Mouse (Mus musculus): ENCODE measurements around the gene Gna14. TPM values are rescaled to one million over a fixed set of nuclear protein-coding genes. Genes with fewer than 3 reads are reported as not detected.

Gene Gna14
- polyA plus RNA-seq, 1 experiment from 2014 or later, result 1.4 TPM

DNA sequence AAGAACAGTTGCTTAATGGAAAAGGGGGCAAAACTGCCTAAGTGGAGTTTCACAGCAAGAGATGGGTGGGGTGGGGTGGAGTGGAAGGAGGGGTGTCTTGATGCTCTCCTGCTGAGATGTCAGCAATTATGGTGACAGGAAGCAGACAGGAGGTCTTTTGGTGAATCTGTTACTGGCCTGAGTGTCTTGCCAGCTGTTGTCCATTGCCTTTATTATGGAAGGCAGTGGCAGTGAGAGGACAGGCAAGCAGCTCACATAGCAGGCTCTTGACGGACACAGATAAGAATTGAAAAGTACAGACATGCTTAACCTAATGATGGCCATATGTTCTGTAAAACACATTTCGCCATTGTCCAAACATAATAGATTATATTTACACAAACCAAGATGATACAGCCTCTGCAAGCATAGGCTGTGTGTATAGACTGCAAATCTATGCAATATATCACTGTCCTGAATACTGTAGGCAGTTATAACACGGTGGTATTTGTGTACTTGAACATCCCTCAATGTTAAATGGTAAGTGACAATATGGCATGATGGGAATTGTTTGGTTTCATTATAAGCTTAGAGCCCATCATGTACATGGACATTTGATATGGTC, 92.8 kb downstream of the Gna14 start:
- Histone ChIP-seq H3K27me3 (replicated peaks; ENCODE audit: low read depth, poor library complexity, severe bottlenecking) (no peaks in the 10 kb centered on the region), H3K4me1 (peaks cover 11% of the 10 kb centered on the region), H3K36me3 (replicated peaks) (no peaks in the 10 kb centered on the region), H3K4me3 (no peak overlapping the region), H3K27ac (replicated peaks) (no peak overlapping the region), H3K9me3 (no peaks in the 10 kb centered on the region)
- DNase-seq (ENCODE audit: low spot score), result no peak
- 78% methylated on average over 3 of the region's 3 CpGs for WGBS

DNA sequence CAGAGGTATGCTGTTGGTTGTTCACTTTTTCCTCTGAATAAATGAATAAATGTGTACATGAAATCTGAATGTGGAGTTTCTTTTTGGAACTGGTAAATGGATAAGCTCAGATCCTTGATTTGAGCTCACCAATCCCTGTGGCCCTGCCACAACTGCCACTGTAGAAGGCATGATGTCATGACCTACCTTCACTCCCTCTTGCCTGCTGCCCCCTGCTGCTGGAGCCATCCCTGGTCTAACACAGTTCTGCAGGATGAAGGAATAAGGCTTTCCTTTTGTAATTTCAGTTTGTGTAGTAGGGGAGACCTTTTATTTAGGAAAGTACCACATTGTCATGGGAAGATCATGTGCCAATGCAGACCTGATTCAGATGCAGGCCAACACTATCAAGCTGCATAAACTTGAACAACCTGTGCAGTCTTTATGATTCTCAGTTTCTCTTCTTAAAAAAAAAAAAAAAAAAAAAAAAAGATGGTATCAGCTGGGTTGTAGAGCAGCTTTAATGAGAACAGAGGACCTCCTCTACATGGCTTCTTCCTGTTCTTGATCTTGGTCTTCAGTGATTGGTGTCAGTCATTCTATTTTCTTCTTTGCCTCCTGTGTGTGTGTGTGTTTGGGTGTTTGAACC, 93.8 kb downstream of the Gna14 start:
- DNase-seq (ENCODE audit: low spot score), result peak; percentile 39
- H3K27ac ChIP-seq (replicated peaks), result no peak overlapping the region
- H3K27me3 ChIP-seq (replicated peaks; ENCODE audit: low read depth, poor library complexity, severe bottlenecking), result no peaks in the 10 kb centered on the region
- no peak overlapping the region for H3K4me3 ChIP-seq
- no peaks in the 10 kb centered on the region for H3K36me3 ChIP-seq (replicated peaks)
- H3K9me3 ChIP-seq, result no peaks in the 10 kb centered on the region
- peaks cover 11% of the 10 kb centered on the region for H3K4me1 ChIP-seq

DNA sequence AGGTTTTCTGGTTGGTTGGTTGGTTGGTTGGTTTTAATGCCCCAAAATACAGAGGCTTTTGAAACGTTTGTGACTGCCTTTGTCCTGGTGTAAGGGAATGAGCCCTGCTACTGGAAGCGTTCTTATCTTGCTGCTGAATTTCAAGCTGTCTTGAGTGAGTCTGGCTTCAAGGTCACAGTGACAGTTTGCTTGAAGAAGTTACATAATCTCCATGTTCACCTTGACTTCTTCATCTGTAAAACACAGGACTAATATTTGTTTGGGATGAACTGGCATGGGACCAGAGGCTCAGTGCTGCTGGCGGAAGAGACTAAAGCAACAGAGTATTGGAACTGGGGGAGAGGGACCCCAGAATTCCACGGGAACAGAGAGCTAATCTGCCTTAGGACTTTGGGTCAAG, 94.4 kb downstream of the Gna14 start:
- H3K27ac ChIP-seq (replicated peaks), result no peak overlapping the region
- no peak overlapping the region for H3K4me3 ChIP-seq
- no peaks in the 10 kb centered on the region for H3K36me3 ChIP-seq (replicated peaks)
- no peaks in the 10 kb centered on the region for H3K27me3 ChIP-seq (replicated peaks; ENCODE audit: low read depth, poor library complexity, severe bottlenecking)
- no peaks in the 10 kb centered on the region for H3K9me3 ChIP-seq
- peaks cover 14% of the 10 kb centered on the region for H3K4me1 ChIP-seq
- 87% methylated on average over 4 of the region's 4 CpGs for WGBS
- DNase-seq (ENCODE audit: low spot score), result no peak

DNA sequence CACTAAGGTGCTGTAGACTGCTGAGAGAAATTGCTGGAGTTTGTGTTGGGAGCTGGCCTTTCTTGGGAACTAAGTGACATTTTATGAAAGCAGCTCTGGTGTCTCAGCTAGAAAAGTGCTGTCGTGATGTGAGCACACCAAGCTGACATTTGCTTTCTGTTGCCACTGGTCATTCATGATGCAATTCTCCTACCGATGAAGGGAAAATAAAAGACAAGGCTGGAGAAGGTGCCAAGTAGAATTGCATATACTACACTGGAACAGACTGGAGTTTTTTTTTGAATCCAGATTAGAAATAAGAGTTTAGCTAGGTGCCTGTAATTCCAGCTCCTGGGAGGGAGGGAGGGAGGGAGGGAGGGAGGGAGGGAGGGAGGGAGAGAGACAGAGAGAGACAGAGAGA, 98.7 kb downstream of the Gna14 start:
- Histone ChIP-seq H3K27ac (replicated peaks) (no peak overlapping the region), H3K9me3 (no peaks in the 10 kb centered on the region), H3K36me3 (replicated peaks) (no peaks in the 10 kb centered on the region), H3K27me3 (replicated peaks; ENCODE audit: low read depth, poor library complexity, severe bottlenecking) (no peaks in the 10 kb centered on the region), H3K4me3 (no peak overlapping the region), H3K4me1 (peaks cover 10% of the 10 kb centered on the region; the same call in 1 of the 2 replicates)
- no peak for DNase-seq (ENCODE audit: low spot score)
- WGBS, result 89% methylated on average over 2 of the region's 2 CpGs

DNA sequence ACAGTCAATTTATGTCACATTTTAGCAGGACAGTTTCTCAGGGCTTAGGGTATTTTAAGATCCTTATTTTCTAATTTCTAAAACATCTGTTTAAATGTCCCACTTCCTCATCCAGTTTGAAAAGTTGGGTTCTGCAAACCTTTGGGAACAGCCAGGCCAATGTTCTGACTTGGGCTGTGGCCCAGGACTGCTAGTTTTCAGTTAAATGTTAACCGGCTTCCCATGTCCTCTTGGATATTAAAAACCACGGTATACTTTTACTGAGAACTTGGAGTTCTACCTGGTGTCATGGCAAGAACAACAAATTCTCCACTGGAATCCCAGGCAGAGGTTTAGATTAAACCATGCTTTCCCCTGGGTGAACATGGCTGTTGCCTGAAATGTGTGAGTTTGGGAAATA, 102.9 kb downstream of the Gna14 start:
- Histone ChIP-seq H3K27me3 (replicated peaks; ENCODE audit: low read depth, poor library complexity, severe bottlenecking) (no peaks in the 10 kb centered on the region), H3K36me3 (replicated peaks) (no peaks in the 10 kb centered on the region), H3K27ac (replicated peaks) (no peak overlapping the region), H3K4me1 (peaks cover 10% of the 10 kb centered on the region; the same call in 1 of the 2 replicates), H3K9me3 (no peaks in the 10 kb centered on the region), H3K4me3 (no peak overlapping the region)
- 91% methylated on average over 2 of the region's 2 CpGs for WGBS
- no peak for DNase-seq (ENCODE audit: low spot score)

DNA sequence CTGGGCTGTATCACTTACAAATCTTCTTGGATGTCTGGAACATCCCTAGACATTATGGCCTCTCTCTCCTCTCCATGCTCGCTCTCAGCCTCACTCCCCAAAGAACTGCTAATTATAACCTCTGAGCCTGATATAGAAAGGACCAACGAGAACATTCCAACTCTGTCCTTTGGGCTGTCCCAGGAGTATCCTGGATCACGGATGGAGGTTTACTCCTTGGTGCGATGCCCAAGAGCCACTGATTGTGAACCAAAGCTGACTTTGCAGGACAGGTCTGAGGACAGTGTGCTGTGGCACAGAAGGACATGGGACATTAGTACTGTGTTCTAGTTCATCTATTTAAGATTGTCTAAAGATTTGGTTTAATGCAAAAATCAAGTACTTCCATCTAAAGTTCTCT, 108.1 kb downstream of the Gna14 start:
- no peak for DNase-seq (ENCODE audit: low spot score)
- 85% methylated on average over 4 of the region's 4 CpGs for WGBS
- Histone ChIP-seq H3K36me3 (replicated peaks) (no peaks in the 10 kb centered on the region), H3K27me3 (replicated peaks; ENCODE audit: low read depth, poor library complexity, severe bottlenecking) (no peaks in the 10 kb centered on the region), H3K4me1 (no peaks in the 10 kb centered on the region), H3K4me3 (no peak overlapping the region), H3K9me3 (no peaks in the 10 kb centered on the region), H3K27ac (replicated peaks) (no peak overlapping the region)

DNA sequence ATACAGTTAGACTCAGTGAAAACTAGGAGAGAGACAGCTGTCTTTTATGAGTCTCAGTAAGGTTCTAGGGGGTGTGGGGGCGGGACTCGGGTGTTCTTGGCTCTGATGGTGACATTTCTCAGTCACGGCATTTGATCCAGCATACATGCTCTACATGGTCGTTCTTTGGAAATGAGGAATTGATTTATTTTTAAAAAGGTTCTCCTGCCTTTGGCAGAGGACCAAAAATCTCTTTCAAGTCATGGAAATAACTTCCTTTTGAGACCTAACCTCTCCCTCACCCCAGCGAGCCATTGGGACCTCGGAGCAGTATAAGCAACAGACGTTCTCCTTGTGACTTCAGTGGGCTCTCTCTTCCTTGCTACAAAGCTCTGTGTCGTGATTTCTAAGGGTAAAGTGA, 121.4 kb downstream of the Gna14 start:
- no peak overlapping the region for H3K27ac ChIP-seq (replicated peaks)
- no peaks in the 10 kb centered on the region for H3K4me1 ChIP-seq
- WGBS, result 79% methylated on average over 8 of the region's 8 CpGs
- DNase-seq (ENCODE audit: low spot score), result no peak
- H3K36me3 ChIP-seq (replicated peaks), result no peaks in the 10 kb centered on the region
- no peaks in the 10 kb centered on the region for H3K27me3 ChIP-seq (replicated peaks; ENCODE audit: low read depth, poor library complexity, severe bottlenecking)
- no peaks in the 10 kb centered on the region for H3K9me3 ChIP-seq
- H3K4me3 ChIP-seq, result no peak overlapping the region

DNA sequence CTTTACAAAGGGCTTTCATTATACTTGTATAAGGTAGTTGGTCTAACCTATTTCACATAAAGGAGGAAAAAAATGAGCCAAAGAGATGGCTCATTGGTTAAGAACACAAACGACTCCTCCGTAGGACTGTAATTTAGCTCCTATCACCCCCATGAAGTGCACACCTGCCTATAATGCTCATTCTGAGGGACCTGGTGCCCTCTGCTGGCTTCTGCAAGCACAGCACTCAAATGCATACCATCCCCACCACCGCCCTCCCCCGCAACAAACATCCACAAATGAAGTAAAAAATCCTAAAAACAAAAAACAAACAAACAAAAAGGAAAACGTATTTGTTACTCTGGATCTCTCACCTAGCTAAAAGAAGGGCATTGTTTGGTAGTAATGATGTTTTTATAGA, 122.4 kb downstream of the Gna14 start:
- no peak overlapping the region for H3K4me3 ChIP-seq
- H3K36me3 ChIP-seq (replicated peaks), result no peaks in the 10 kb centered on the region
- H3K27me3 ChIP-seq (replicated peaks; ENCODE audit: low read depth, poor library complexity, severe bottlenecking), result no peaks in the 10 kb centered on the region
- no peaks in the 10 kb centered on the region for H3K4me1 ChIP-seq
- peak; percentile 27 for DNase-seq (ENCODE audit: low spot score)
- H3K9me3 ChIP-seq, result no peaks in the 10 kb centered on the region
- WGBS, result 73% methylated on average over 5 of the region's 5 CpGs
- H3K27ac ChIP-seq (replicated peaks), result no peak overlapping the region

DNA sequence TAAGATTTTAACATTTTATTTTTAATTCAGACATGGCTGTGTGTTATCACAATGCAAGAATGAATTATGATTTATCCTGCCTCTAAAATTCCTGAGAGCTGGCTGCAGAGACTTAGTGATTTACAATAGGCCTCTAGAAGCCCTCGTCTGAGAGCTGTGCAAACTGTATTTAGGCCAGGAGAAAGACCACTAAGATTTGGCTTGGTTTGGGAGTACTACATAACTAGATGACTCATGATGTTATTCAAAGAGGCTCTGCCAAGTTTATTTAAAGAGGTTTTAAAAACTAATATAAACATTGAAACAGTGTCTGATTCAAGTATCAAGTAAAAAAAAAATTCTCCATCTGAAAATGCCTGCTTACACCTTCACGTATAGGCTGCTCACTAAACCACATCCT, 123.0 kb downstream of the Gna14 start:
- WGBS, result 83% methylated on average over 2 of the region's 2 CpGs
- no peak overlapping the region for H3K27ac ChIP-seq (replicated peaks)

DNA sequence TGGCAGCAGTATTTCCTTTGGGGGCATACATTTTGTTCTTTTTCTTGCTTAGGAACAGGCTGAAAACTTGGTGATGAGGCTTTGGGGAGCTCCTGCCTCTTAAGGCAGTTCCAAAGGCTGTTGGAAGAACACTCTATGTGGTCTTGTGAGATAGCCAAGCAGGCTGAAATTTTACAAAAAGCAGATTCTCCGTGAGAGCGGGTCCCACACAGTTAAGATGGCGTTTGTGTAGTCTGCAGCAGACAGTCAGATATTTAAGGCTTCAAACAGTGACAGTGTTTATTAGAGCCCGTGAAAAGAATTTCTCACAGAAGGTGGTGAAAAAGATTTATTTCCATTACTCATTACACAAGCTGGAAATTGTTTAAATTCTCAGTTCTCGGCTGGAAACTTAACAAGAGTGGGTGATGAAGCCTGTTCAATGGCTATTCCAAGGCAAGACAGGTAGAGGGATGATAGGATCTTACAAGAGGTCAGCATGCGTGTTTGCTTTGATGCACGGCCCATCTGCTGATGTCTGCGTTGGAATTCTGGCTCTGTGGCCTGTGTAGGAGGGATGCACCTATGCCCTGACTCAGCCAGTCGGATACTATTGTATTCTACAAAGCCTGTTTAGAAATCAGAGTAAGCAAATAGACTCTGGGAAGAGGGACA, 123.8 kb downstream of the Gna14 start:
- no peaks in the 10 kb centered on the region for H3K9me3 ChIP-seq
- H3K27ac ChIP-seq (replicated peaks), result no peak overlapping the region
- no peaks in the 10 kb centered on the region for H3K27me3 ChIP-seq (replicated peaks; ENCODE audit: low read depth, poor library complexity, severe bottlenecking)
- H3K4me1 ChIP-seq, result no peaks in the 10 kb centered on the region
- 86% methylated on average over 9 of the region's 9 CpGs for WGBS
- no peak overlapping the region for H3K4me3 ChIP-seq
- H3K36me3 ChIP-seq (replicated peaks), result no peaks in the 10 kb centered on the region
- no peak for DNase-seq (ENCODE audit: low spot score)

More for the DNA sequence above, 123.0 kb downstream of the Gna14 start:
- Histone ChIP-seq H3K4me1 (no peaks in the 10 kb centered on the region), H3K36me3 (replicated peaks) (no peaks in the 10 kb centered on the region), H3K4me3 (no peak overlapping the region), H3K27me3 (replicated peaks; ENCODE audit: low read depth, poor library complexity, severe bottlenecking) (no peaks in the 10 kb centered on the region), H3K9me3 (no peaks in the 10 kb centered on the region)
- DNase-seq (ENCODE audit: low spot score), result no peak

DNA sequence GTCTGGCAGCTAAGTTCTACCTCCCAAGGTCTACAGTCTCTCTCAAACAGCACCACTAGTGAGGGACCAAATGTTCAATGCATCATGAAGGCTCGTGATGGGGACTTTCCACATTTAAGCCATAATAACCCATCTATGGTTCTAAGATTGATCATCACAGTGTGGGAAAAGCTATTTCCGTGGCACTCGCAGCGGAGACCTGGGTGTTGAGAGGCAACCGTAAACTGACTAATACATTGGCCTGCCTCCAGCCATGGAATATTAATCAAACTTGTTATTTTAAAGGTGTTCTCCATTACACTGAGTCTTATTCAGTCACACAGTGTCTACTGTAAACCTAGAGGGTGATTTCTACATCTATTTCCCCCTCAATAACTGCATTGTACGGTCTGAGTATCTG, 127.1 kb downstream of the Gna14 start:
- WGBS, result 91% methylated on average over 6 of the region's 6 CpGs
- no peak for DNase-seq (ENCODE audit: low spot score)
- H3K27me3 ChIP-seq (replicated peaks; ENCODE audit: low read depth, poor library complexity, severe bottlenecking), result no peaks in the 10 kb centered on the region
- H3K4me3 ChIP-seq, result no peak overlapping the region
- no peaks in the 10 kb centered on the region for H3K9me3 ChIP-seq
- no peaks in the 10 kb centered on the region for H3K4me1 ChIP-seq
- no peak overlapping the region for H3K27ac ChIP-seq (replicated peaks)
- H3K36me3 ChIP-seq (replicated peaks), result no peaks in the 10 kb centered on the region

DNA sequence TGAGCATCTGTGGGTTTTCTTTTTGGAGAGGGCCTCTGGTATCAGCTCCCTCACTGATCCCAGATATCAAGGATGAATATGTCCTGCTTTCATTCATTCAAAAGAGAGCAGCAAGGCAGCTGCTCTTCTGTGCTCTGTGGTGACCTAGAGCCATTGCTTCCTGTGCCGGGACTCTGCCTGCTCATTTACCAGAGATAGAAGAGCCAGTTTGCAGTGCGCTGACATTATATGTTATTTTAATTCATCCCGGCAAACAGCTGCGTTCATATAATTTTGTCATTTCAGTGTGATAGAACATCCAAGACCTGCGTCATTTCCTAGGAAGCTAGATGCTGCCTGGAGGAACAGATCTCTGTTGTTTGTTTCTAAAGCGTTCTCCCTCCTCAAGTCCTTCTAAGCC, 141.2 kb downstream of the Gna14 start:
- H3K27me3 ChIP-seq (replicated peaks; ENCODE audit: low read depth, poor library complexity, severe bottlenecking), result no peaks in the 10 kb centered on the region
- no peak for DNase-seq (ENCODE audit: low spot score)
- H3K36me3 ChIP-seq (replicated peaks), result no peaks in the 10 kb centered on the region
- H3K9me3 ChIP-seq, result no peaks in the 10 kb centered on the region
- H3K4me1 ChIP-seq, result no peaks in the 10 kb centered on the region
- no peak overlapping the region for H3K27ac ChIP-seq (replicated peaks)
- H3K4me3 ChIP-seq, result no peak overlapping the region
- WGBS, result 90% methylated on average over 6 of the region's 6 CpGs

DNA sequence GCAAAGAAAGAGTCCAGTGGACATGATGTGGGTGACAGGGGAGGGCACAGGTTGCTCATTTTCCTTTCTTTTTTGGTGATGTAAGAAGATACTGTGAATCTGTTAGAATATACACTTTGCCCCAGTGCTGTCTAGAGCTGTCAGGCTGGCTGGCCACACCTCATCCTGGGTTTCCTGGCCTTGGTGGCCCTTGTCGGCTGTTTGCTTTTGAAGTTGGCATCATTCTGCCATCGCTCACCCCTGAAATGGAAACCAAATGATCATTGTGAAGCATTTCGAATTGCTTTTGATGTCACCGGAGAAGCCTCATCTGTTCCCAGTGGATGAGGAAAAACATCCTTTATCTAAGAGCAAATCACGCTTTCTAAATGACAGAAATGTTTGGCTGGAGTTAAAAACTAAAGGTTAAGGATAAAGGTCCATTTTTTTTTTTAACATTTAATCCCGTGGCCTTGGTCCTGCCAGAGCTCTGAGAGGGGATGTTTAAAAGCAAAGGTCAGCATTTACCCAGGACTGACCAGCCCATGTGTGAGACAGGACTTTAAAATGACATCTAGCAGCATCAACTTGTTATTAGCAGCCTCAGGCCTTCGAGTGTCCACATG, 144.2 kb downstream of the Gna14 start:
- Histone ChIP-seq H3K27ac (replicated peaks) (no peak overlapping the region), H3K4me1 (peaks cover 13% of the 10 kb centered on the region), H3K4me3 (no peak overlapping the region), H3K9me3 (no peaks in the 10 kb centered on the region), H3K27me3 (replicated peaks; ENCODE audit: low read depth, poor library complexity, severe bottlenecking) (no peaks in the 10 kb centered on the region), H3K36me3 (replicated peaks) (no peaks in the 10 kb centered on the region)
- WGBS, result 73% methylated on average over 7 of the region's 7 CpGs
- no peak for DNase-seq (ENCODE audit: low spot score)

All from embryonic facial prominence, embryonic 10.5 days (tissue).